Mouse (Mus musculus) c-Kit-positive CD71-positive TER-119-positive erythroid progenitor cells, embryonic 14.5 days (primary cell): Measurements from ENCODE around the gene 4930404H24Rik.
A peak's percentile ranks its signal among the peaks of the same experiment; 100 is the strongest.

Experiments used
- DNase-seq: peaks from one replicate; pipeline ENCODE4 v3.0.0-alpha.2; 2013; ENCODE audit warnings: low spot score

Gene 4930404H24Rik

GRCm38 (mm10) chr2:153478583-153478982, 14.0 kb upstream of the 4930404H24Rik start:
- DNase-seq: peak; percentile 71

DNA sequence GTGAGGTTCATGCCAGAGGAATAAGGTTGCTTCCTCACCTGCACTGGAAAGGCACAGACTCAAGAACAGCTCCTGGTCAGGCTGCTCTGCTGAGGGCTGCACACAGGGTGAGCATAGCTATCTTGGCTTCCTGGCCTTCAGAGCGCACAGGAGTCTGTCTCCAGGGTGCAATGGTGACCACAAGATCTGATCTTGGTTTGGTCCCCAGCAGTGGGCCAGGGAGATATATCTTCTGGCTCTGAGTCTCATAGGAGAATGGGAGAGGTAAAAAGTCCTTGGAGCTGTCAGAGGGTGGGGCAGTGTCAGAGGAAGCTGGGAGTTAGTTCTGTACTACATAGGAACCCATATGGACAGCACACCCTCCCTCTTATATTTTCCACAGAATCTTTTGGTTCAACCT, 13.1 kb upstream of the 4930404H24Rik start:
- DNase-seq: no peak

GRCm38 (mm10) chr2:153481108-153481860, 11.3 kb upstream of the 4930404H24Rik start:
- no peak for DNase-seq

DNA sequence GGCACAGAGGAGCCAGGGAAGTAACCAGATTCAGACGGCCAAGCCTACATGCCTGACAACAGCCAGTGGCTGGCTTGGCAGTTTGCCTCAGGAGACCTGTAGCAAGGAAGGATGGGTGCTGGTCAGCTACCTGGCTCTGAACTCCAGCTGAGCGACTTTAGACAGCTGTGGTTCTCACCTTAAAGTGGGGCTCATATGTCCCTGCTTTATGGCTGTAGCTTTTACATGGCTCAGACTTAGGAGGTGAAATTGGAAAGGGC, 10.8 kb upstream of the 4930404H24Rik start:
- DNase-seq: no peak

DNA sequence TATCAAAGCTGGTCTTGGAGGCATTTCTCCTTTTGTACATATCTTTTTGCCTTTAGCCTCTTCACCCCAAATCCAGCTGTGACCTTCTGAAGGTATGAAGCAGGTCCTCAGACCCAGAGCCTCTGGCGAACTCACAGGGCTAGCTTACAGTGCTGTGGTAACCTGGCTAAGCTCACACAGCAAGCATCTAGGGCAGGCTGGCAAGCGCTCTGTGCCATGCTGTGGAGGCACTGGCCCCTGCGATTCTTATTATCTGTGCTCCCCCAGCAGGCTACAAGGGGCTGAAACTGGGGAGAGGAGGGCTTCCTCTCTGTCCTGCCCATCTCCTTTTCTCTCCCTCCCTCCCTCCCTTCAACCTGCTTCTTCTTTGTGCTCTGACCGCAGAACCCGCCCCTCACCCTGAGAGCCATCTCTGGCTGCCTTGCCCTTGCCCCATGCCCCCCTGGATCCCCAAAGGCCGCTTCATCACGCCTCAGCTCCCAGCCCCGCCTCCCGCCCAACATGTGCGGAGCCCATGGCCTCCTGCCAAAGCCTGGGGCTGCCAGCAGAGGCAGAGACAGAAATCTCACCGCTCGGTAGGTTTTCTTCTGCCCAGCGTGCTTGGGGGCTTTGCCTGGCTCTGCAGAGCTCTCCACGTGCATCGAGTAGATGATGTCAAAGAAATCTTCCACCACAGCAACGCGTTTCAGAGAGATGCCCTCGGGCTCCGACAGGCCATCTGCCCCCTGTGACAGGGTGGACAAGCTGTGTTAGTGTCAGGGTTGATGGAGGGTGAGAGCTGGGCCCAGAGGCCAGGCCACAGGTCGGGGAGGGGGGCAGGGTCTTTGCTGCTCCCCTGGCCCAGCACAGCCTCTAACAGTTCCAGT, 9.2 kb upstream of the 4930404H24Rik start:
- DNase-seq: peak; percentile 47

DNA sequence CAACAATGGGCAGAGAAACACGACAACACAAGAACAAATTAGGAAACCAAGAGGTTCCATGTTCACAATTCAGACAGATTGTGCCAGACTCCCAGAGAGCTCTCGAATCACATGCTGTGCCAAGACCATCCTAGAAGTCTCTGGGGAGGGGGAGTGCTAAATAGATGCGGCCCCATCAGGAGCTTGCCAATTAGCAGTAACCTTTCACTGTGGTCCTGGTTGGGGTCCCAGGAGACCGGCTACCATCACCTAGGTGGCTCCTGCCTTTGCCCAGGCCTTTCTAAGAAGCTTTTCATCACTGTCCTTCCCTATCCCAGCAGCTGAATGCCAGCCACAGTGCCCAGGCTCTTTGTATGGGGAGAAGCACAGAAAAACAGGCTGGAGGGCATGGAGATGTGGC, 8.5 kb upstream of the 4930404H24Rik start:
- no peak for DNase-seq

GRCm38 (mm10) chr2:153490116-153490515, 2.5 kb upstream of the 4930404H24Rik start:
- DNase-seq: no peak

- peak; percentile 54 for DNase-seq
Observed at GRCm38 (mm10) chr2:153490940-153491339, 1.6 kb upstream of the 4930404H24Rik start.

GRCm38 (mm10) chr2:153491512-153492178, 945 bp upstream of the 4930404H24Rik start:
- no peak for DNase-seq

- DNase-seq: no peak
Observed at GRCm38 (mm10) chr2:153492179-153492517, 442 bp upstream of the 4930404H24Rik start.

DNA sequence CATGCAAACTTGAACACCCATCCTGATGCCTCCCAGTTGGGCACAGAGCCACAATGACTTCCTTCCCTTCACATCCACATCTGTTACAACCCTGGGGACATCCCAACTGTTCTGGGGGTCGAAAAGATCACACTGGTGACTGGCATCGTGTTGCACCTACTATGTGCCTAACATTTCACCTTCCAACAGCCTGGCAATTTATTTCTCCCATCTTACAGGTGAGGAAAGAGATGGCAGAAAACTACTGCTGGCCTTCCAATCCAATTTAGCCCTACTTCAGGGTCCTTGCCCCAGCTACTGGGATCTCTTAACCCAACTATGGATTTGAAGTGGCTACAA, 772 bp downstream of the 4930404H24Rik start:
- no peak for DNase-seq

- DNase-seq: peak; percentile 76
Observed at GRCm38 (mm10) chr2:153493781-153494292, 1.2 kb downstream of the 4930404H24Rik start.

DNA sequence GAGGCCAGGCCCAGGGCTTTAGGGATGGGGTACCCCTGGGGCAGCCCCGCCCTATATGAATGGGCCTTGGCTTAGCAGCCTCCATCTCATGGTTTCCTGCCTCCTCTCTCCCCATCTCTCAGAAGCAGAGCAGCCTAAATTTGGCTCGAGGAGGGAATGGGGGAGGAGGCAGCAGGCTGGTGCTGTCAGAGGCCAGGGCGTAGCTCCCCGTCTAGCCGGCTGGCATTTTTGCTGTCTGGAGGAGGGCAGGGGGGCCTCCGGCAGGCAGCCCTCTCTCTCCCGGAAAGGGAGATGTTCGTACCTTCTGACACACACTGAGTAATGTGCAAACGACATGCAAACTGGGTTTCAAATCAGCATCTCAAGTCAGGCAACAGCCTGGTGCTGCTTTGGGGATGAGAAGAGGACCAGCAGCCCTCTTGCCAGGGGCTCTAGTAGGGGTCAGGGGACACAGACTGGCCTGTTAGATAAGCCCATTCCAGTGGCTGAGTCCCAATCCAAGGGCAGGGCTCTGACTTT, 1.8 kb downstream of the 4930404H24Rik start:
- DNase-seq: peak; percentile 53

DNA sequence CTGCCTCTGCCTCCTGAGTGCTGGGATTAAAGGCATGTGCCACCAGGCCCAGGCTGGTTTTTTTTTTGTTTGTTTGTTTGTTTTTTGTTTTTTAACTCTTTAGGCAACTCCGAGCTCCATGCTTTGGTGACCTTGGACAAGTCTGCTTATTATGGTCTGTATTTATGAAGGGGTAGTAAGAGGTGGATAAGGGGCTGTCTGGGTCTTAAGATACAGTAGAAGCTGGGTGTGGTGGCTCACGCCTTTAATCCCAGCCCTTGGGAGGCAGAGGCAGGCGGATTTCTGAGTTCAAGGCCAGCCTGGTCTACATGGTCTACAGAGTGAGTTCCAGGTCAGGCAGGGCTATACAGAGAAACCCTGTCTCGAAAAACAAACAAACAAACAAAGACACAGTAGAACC, 2.8 kb downstream of the 4930404H24Rik start:
- DNase-seq: peak; percentile 66

DNA sequence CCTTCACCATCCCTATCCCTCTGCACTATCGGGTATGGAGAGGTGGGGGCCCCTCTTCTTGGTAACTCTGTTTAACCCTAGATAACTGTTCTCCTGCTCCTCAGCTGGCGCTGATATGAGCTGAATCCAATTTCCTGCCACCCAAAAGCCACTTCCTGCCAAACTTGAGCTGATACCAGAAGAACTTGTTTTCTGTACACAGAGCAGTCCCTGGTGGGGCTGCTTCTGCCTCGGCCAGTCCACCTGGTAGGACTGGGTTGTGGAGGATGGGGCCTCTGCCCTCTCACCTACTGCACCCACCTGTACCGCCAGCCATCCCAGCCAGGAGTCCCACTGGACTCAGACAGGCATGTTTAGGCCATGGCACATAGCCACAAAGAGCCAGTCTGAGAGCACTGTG, 3.2 kb downstream of the 4930404H24Rik start:
- peak; percentile 82 for DNase-seq

DNA sequence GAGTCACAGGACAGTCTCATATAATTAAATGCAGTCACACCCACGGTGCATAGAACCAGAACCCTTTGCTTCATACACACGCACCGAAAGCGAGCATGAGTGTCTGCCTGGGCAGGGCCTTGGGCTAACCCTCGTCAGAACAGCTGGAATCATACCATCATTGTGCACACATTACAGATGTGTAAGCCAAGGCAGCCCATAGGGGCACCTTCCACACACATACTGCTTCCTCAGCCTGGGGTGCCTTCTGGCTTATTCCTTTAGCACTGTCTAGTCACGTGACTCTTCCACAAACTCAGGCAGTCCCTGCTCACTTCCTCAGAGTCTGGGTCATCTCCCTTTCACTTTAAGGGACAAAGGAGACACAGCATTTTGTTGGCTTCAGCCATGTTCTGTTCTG, 3.7 kb downstream of the 4930404H24Rik start:
- DNase-seq: no peak

DNA sequence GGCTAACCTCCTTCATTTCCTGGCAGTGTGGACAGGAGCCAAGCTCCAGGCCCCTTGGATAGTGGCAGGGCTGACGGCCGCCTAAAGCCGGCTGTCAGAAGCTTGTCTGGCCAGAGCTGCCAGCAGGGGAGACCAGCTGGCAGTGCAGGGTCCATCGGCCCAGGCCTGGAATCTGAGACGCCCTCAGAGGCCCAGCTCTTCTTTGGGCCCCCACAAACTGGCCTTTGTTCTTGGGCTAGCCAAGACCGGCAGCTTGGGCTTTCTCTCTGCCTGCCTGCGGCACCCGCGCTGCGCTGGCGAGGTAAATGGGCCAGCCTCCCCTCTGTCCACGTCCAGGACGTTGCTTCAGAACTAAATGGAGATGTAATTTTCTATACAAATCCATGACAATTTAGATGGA, 4.3 kb downstream of the 4930404H24Rik start:
- no peak for DNase-seq

DNA sequence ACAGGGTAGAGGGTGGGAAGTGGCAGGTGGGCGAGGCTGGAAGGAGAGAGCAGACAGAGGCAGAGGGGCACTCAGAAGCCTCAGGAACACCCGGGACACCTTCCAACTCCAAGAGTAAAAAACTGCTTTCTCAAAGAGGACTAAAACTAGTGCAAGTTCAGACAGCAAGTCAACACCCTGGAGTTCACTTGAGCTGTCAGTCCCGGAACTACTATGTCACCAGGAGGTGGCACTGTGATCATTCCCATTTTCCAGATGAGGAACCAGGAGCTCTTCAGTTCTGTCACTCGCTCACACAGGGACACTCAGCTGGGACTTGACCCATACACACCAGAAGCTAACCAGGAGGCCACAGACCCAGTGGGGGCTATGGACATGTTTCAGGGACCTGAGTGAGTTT, 6.6 kb downstream of the 4930404H24Rik start:
- DNase-seq: peak; percentile 62

DNA sequence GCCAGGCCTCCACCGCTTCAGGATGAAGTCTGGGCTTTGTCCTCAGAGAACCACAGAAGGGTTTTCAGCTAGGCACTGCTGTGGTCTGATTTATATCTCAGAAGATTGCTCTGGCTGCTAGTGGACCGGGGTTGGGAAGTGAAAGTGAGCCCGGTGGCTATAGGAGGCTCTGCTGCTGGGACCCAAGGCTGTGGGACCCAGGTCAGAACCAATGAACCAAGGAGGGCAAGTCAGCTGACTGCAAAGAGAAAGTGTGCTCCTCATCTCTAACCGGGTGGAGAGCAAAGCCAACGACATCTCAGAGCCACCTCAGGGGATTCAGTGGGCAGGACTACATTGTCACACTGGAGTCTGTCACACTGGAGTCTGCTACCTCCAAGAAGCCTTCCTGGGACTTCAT, 13.8 kb downstream of the 4930404H24Rik start:
- DNase-seq: no peak

DNA sequence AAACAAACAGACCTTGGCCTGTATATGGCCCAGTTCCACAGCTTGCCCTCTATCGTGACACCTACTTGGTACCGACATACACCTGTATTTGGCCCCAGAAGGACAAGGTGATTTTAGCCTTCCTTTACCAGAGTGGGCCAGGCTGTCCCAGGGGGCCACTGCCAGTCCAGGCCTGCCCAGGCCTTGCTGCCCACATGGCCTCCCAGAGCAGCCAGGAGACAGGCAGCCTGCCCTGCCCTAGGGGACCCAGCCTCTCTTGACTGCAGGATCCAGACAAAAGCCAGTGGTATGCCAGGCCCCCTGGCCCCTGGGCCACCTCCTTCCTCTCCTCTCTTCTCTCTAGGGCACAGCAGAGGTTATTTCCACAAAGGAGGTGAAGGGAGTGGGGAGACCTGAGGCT, 15.4 kb downstream of the 4930404H24Rik start:
- no peak for DNase-seq

DNA sequence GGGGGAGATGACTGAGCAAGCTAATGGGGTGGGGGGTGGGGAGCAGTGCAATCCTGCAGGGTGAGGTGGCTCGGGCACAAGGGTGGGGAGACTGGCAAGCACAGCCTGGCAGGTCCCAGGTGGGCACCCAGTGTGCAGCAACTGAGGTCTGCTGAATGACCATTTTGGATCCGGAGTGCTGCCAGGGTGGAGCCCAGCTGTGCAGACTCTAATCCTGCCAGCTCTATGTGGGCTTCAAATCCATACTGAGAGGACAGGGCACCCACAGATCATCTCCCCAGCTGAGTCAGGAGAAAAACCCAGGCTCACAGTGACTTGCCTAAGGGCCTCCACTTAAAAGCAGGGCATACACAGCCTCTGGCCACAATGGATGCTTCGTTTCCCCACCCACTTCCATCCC, 15.8 kb downstream of the 4930404H24Rik start:
- no peak for DNase-seq

- no peak for DNase-seq
Observed at GRCm38 (mm10) chr2:153509211-153510029, 16.8 kb downstream of the 4930404H24Rik start.
